Mouse (Mus musculus) adipose tissue, adult 10 weeks (tissue): ENCODE results near the gene Olfr539. TPM values are rescaled to one million over a fixed set of nuclear protein-coding genes. Genes with fewer than 3 reads are reported as not detected.

Experiments used
- polyA plus RNA-seq: library from polyadenylated mRNA; stranded (reverse); fragments of 350-450 nt; fragmentation: Illumina TruSeq; extraction: RNeasy Lipid Tissue Mini Kit (QIAGEN cat#74804); gene quantifications from one replicate; pipeline ENCODE4 v1.2.3, GENCODE M21; 2014; ENCODE audit warnings: low read depth, low replicate concordance

The Olfr539 gene
- polyA plus RNA-seq, result not detected

GRCm38 (mm10) chr7:140659630-140660029 lies at the start of gene Olfr539:
TSS of gene Olfr539 (plus strand) at chr7:140659930.

DNA sequence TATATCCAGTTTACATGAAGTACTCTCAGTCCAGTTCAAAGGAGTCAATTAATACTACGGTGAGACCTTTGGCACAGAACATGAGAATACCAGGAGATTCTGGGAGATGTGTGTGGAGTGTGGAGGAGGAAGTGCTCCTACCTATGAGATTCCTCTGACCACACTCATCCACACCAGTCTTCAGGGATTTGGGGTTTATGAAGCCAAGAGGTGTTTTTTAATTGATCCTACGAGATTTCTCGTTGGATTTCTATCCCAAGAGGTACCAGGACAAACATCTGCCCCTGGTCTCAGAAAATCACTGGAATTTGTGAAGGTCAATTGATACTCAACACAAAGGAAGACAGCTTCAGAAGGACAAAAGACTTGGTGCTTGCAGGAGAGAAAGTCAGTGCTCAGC lies 31.1 kb upstream of the Olfr539 start, which contains the start of gene Olfr61:
Gene Olfr61, plus strand, starts transcription at position 301 of the 400 bp plus-strand sequence.

DNA sequence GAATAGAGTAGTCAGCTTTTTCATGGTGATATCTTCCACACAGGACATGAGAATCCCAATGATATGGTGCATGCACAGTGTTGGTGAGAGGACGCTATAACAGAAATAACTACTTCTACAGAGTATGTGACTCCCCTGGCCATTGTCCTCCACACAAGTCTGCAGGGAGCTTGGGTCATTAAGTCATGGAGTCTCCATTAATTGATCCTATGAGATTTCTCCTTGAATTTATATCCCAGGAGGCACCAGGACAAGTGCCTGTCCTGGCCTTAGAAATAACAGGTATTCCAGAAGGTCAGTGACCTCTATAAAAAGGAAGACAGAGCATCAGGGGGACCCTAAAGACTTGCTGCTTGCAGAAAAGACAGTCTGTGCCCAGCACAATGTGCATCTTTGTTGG lies 13.6 kb upstream of the Olfr539 start, which contains the start of gene Olfr53:
Gene Olfr53, plus strand, starts transcription at position 301 of the 400 bp plus-strand sequence.

GRCm38 (mm10) chr7:140681651-140682050 lies 21.9 kb downstream of the Olfr539 start, which contains the start of gene Olfr45:
TSS of gene Olfr45 (plus strand) at chr7:140681951.

DNA sequence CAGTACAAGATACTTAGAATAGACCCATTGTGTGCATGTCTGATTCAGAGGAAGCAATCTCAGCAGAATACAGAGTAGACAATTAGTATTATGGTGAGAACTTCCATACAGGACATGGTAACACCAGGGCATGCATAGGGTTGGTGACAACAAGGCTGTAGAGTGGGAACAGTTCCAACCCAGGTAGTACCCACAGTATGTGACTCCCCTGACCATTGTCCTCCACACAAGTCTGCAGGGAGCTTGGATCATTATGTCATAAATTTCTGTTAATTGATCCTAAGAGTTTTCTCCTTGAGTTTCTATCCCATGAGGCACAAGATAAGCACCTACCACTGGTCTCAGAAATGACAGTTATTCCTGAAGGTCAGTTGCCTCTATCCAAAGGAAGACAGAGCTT lies 37.2 kb downstream of the Olfr539 start, which contains the start of gene Olfr541:
Gene Olfr541, plus strand, starts transcription at position 301 of the 400 bp plus-strand sequence.

Other genes starting within 250 kb of the Olfr539 start
- gene Olfr532, start 238.3 kb upstream of the Olfr539 start, polyA plus RNA-seq, result not detected
- not detected for gene Olfr533, start 196.6 kb upstream of the Olfr539 start, polyA plus RNA-seq
- not detected for gene Olfr535, start 175.7 kb upstream of the Olfr539 start, polyA plus RNA-seq
- 0.07 TPM for gene Olfr536, start 152.5 kb upstream of the Olfr539 start, polyA plus RNA-seq
- not detected for gene Olfr538, start 92.0 kb upstream of the Olfr539 start, polyA plus RNA-seq
- not detected for gene Olfr46, start 58.7 kb upstream of the Olfr539 start, polyA plus RNA-seq
- gene Olfr61, start 31.0 kb upstream of the Olfr539 start, polyA plus RNA-seq, result not detected
- not detected for gene Olfr53, start 13.5 kb upstream of the Olfr539 start, polyA plus RNA-seq
- not detected for gene Olfr45, start 22.0 kb downstream of the Olfr539 start, polyA plus RNA-seq
- not detected for gene Olfr541, start 37.3 kb downstream of the Olfr539 start, polyA plus RNA-seq
- 1,170 TPM for gene Cyp2e1, start 103.8 kb downstream of the Olfr539 start, polyA plus RNA-seq
- 8.2 TPM for gene Syce1, start 127.9 kb downstream of the Olfr539 start, polyA plus RNA-seq
- gene Zfp941, start 162.2 kb downstream of the Olfr539 start, polyA plus RNA-seq, result 0.36 TPM
- gene Urah, start 175.1 kb downstream of the Olfr539 start, polyA plus RNA-seq, result 1.8 TPM
- not detected for gene Scgb1c1, start 185.6 kb downstream of the Olfr539 start, polyA plus RNA-seq
- gene Odf3, start 187.9 kb downstream of the Olfr539 start, polyA plus RNA-seq, result 3.4 TPM
- not detected for gene Gm45785, start 196.4 kb downstream of the Olfr539 start, polyA plus RNA-seq
- gene Ric8a, start 197.0 kb downstream of the Olfr539 start, polyA plus RNA-seq, result 52.4 TPM
- gene Bet1l, start 197.6 kb downstream of the Olfr539 start, polyA plus RNA-seq, result 29.9 TPM
- 79.4 TPM for gene Psmd13, start 222.0 kb downstream of the Olfr539 start, polyA plus RNA-seq
- 24.1 TPM for gene Sirt3, start 222.4 kb downstream of the Olfr539 start, polyA plus RNA-seq
- gene Cox8b, start 240.5 kb downstream of the Olfr539 start, polyA plus RNA-seq, result 19.5 TPM